Mouse (Mus musculus) C2C12 (cell line): ENCODE results near the gene Cttnbp2.

Experiments used
- CEBPB ChIP-seq: IDR thresholded peaks from one replicate; pipeline ENCODE4 v1.6.1; 2011; ENCODE audit warnings: low read depth, mild to moderate bottlenecking, control low read depth, moderate library complexity
- CTCF ChIP-seq: IDR thresholded peaks from one replicate; pipeline ENCODE4 v1.5.1; 2011; ENCODE audit not compliant: control insufficient read depth, insufficient read depth, insufficient read length
- FOSL1 ChIP-seq: IDR thresholded peaks from one replicate; pipeline ENCODE4 v1.8.0; 2011; ENCODE audit warnings: mild to moderate bottlenecking, low read length; ENCODE audit not compliant: poor library complexity, insufficient read depth, severe bottlenecking
- MAX ChIP-seq: IDR thresholded peaks from one replicate; pipeline ENCODE4 v1.6.1; 2011; ENCODE audit warnings: mild to moderate bottlenecking, control low read depth
- MYOD1 ChIP-seq: IDR thresholded peaks from one replicate; pipeline ENCODE4 v1.6.1; 2011; ENCODE audit warnings: low read depth; ENCODE audit not compliant: control insufficient read depth, insufficient read length
- MYOG ChIP-seq: IDR thresholded peaks from one replicate; pipeline ENCODE4 v1.6.1; 2011; ENCODE audit not compliant: control insufficient read depth, insufficient read length; ENCODE audit errors: extremely low read depth

DNA sequence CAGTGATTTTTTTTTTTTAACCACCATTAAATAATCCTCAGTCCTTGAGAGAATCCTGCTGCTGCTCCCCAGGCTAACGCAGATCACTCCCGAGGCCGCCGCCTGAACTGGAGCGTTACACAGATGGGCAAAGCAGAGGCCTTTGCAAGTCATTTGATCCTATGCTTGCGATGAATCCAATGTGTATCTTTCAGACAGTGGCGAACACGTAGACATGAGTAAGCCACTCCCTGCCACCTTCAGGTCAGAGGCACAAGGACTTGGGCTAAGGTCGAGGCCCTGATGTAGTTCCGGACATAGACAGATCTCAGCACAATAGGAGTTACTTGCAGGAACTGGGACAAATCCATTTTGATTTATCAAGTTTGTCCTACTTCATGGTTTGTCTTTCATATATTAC is 49.0 kb downstream of the Cttnbp2 start:
- TF ChIP-seq CTCF, result no peak
- TF ChIP-seq MAX, result no peak
- TF ChIP-seq CEBPB, result no peak
- TF ChIP-seq MYOD1, result no peak
- TF ChIP-seq MYOG, result no peak
- no peak for TF ChIP-seq FOSL1
